In the genomic region with DNA sequence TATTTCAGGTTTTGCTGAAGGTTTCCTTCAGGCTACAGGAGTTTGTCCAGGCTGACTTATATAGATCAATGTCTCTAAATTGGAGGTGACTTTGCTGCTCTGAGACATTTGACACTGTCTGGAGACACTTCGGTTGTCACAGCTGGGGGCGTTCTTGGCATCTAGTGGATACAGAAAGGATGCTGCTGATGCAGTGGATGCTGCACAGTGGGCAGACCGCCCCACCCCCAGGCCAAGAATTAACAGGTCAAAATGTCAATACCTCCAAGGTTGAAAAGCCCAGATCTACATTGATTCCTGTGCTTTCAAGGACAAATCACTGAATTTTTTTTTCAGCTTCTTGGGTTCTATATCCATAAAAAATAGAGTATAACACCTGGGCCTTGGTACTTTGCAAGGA, we compare ENCODE assay signal across 17 mouse cellular contexts.
"Had no signal": no experiment of that assay in that cellular context is flagged by ENCODE, and none has a peak within 500 bp of the region (broad histone marks: within the 10 kb centered on the region; RNA-seq: fewer than 3 reads in every experiment).

No protein-coding gene starts in this region.

- DNase-seq: liver, embryonic 13.5 days; liver, postnatal 0 days; lung, adult 2 months; lung, postnatal 14 days; lung, postnatal 36 days; right cerebral cortex, postnatal 14 days; thymus, adult 2 months; thymus, postnatal 25 days; thymus, postnatal 4 days had no signal

- H3K27me3 ChIP-seq: liver, embryonic 13.5 days; liver, embryonic 15.5 days; lung, embryonic 15.5 days; megakaryocyte, embryonic 14.5 days; neural tube, embryonic 12.5 days; stomach, embryonic 15.5 days had no signal

- H3K4me1 ChIP-seq: liver, embryonic 13.5 days; liver, embryonic 15.5 days; lung, embryonic 15.5 days; megakaryocyte, embryonic 14.5 days; neural tube, embryonic 12.5 days; stomach, embryonic 15.5 days had no signal

- ATAC-seq: liver, postnatal 0 days; lung, postnatal 0 days had no signal

- H3K4me3 ChIP-seq: liver, embryonic 13.5 days; liver, embryonic 15.5 days; lung, embryonic 15.5 days; megakaryocyte, embryonic 14.5 days; neural tube, embryonic 12.5 days; stomach, embryonic 15.5 days had no signal

- H3K4me2 ChIP-seq: liver, embryonic 13.5 days; liver, embryonic 15.5 days; lung, embryonic 15.5 days; neural tube, embryonic 12.5 days; stomach, embryonic 15.5 days had no signal

- H3K9ac ChIP-seq: liver, embryonic 13.5 days; liver, embryonic 15.5 days; liver, postnatal 0 days; lung, embryonic 15.5 days; neural tube, embryonic 12.5 days; stomach, embryonic 15.5 days had no signal

- H3K27ac ChIP-seq: liver, embryonic 13.5 days; liver, embryonic 15.5 days; lung, embryonic 15.5 days; macrophage; neural tube, embryonic 12.5 days; stomach, embryonic 15.5 days; stomach, postnatal 0 days had no signal

- H3K9me3 ChIP-seq: liver, embryonic 15.5 days; lung, embryonic 15.5 days; neural tube, embryonic 12.5 days; stomach, embryonic 15.5 days had no signal

- H3K36me3 ChIP-seq: liver, embryonic 13.5 days; liver, embryonic 15.5 days; lung, embryonic 15.5 days; neural tube, embryonic 12.5 days; stomach, embryonic 15.5 days had no signal
